Mouse (Mus musculus): Measurements from ENCODE around the gene Pabpc4.

- TF ChIP-seq CTCF (conservative IDR thresholded peaks at IDR 0.05; ENCODE audit: insufficient read depth, insufficient read length, low read depth, low read length) (no peak), POLR2A (IDR thresholded peaks at IDR 0.05; ENCODE audit: low read depth, low read length) (no peak)
Observed at GRCm38 (mm10) chr4:123333151-123333550, 71.0 kb downstream of the Pabpc4 start.

Data from kidney, adult 2 months (tissue).